Mouse (Mus musculus) right cerebral cortex, postnatal 14 days (tissue): ENCODE data around the gene Txnrd1.

Experiments
- DNase-seq: peaks from one replicate; pipeline ENCODE4 v3.0.0; 2022

Gene Txnrd1

DNA sequence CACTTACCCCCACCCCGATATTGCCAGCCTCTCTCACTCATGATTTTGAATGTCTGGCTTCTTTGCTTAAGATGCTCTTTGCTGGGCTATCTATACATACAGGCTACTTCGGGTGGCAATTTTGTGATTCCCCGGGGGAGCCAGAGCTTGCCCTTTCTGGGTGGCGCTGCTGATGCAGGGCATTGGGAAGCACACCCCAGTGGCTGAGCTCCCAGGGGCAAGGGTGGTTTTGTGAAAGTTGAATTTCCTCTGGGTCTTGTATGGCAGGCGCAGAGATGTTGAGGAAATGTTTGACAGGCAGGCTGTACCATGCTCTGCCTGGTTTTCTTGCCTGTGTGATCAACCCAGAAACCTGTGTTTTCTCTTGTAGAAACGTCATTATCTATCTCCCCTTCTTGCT is 15.1 kb upstream of the Txnrd1 start:
- DNase-seq, result no peak

DNA sequence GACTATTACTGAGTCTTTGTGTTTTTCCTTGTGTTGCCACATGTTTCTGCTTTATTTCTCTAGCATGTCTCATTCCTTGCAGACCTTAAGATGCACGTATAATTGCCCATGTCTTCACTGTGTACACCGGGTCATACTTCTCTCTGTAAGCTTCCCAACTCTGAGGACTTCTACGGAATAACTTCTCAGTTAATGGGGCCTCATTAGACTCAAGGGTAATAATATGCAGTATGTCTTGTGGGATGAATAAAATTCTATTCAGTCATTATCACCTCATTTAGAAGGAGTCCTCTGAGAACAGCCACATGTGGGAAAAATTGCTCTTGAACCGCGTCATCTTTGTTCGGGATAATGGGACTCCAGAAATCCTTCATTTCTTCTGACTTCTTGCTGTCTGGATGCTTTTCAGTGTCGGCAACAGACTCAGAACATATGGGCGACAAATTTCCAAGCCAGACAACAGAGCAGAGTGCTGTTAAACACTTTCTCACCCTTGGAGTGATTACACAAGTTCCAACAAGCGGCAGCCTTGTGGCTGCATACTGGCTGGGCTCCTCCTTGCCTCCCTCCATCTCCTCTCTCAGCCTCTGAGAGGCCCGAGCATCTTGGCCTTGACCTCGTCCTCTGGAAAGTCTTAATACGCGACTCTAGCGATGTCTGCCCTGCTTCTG is 10.5 kb upstream of the Txnrd1 start:
- DNase-seq, result no peak

DNA sequence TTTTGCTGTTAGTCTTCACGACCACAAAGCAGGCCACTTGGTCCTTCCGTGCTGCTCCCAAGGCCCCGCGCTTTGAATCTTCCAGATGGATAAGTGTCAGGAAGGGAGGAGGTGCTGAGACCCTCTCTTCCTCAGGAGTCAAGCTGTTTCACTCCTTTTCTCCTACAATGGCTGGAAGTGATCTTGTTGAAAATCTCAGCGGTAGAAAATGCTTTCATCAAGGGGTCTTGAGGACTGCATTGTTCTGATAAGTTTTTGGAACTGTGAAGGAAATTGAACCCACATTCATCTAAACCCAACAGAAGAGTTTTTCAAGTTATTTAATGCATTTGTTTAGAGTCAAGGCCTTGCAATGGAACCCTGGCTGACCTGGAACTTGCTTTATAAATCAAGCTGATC is 10.0 kb upstream of the Txnrd1 start:
- no peak for DNase-seq

DNA sequence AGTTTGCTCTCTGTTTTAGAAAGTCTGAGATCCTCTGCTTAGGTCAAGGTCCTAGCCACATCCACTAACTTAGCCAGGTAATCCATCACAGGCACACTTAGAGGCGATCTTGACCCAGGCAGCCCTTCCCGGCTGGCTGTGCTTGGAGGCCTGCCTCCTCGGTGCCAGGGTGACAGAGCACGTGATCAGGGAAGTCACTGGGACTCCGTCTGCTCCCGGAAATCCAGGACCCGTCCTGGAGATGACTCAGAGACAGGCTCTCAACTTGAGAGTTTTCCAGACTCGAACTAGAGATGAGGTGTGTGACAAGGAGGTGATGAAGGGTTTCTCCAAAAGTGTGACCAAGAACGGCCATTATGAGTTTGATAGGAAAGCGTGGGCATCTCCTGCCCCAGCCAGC is 9.2 kb upstream of the Txnrd1 start:
- no peak for DNase-seq

DNA sequence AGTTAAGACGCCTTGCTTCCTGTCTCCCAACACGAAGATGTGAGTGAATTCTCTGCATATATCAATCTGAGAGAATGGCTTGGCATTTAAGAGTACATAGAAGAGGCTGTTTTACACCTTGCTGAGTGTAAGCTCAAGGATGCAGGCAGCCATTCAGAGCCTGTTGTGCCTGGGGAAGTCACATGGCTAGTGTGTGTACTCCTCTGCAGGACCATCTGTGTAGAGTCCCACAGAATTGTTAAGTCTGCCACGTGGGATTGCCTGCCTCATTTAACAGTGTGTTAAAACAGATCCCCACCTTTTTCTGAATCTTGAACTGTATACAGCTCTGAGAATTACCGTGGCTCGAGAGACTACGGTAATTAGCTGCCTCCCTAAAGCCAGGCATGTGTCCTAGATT is 7.2 kb upstream of the Txnrd1 start:
- no peak for DNase-seq

DNA sequence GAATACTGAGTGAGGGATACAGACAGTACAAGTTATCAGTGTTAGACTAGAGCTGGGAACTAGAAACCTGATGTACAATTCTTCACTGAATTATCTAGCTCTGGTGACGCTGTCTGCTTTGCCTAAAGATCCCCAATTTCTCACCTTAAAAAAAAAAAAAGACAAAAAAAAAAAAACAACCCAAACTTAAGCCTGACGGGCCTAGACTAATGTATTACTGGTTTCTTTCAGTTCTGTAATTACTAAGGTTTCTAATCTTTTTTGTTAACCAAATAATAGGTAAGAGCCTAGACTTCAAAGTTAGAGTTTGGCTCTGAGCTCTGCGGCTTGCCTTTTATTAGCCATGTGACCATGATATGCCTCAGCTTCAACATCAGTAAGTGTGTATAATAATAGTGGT is 2.1 kb downstream of the Txnrd1 start:
- no peak for DNase-seq

DNA sequence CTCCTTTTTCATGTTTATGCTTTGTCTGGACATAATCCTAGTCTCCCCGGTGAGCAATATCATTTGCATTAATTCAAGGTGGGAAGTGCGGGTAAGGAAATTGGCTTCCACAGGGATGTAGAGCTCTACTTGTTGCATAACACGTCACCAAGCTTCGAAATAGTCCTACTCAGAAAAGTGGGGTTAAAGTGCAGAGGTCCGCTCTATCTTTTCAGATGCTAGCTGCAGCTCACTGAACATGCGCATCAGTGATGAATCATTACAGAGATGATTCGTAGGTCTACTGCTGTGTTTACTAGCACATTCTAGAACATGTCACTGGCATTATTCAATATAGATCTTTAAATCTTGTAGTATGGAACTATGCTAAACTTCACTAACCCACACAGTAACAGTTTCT is 4.6 kb downstream of the Txnrd1 start:
- no peak for DNase-seq

DNA sequence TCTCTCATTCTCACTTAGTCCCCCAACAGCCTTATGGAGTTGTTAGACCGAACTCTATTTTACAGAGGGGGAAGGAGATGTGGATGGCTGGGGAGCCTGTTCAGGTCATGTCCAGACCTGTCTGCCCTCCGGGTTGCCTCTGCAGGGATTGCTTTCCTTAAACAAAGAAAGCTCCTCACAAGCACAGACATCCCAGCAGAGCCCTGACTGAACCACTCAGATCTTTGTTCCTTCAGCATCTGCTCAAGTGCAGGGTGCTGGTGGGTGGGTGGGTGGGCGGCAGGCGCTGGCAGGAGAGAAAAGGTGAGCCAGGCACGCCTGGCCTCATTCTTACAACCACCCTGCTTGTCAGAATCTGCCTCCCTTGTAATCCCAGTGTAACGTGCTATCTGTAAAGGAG is 10.3 kb downstream of the Txnrd1 start:
- no peak for DNase-seq

DNA sequence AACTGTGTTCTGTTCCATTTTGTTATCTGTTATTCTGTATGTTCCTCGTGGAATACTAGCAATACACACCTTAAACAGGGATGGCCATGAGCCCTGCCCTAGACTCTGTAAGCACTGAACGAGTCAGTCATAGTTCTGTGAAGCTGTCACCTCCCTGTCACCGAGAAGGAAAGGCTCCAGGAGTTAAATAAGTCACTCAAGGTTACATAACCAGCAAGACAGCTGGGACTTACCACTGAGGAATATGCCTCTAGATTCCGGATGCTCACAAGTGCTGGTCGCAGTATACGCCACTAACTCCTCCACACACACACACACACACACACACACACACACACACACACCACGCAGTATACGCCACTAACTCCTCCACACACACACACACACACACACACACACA is 11.0 kb downstream of the Txnrd1 start:
- DNase-seq, result no peak

DNA sequence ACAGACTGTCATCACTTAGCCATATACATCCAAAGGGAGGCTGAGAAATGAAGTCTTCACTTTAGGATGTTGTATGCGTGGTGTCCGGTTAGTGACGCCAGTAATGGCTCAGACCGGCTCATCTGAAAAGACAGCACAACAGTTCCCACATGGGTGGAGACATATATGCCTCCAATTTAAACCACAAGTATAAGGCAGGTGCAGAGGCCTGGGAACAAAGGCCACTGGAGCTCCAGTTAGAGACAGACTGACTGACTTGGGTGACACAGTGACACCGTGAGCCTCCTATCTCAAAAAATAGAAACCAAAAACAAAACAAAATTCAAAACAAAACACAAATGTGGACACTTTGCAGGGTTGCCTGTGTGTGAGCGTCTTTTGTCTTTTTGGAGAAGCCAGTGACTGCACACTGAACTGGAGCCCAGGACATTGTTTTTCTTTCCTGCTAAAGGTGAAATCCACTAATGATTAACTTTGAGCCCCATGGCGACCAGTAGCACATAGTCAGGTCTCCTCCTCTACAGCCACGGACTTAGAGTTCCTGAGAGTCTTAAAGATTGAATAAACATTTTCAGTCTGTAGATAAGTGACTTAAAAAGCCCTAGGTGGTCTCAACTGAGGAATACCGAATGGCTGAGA is 14.2 kb downstream of the Txnrd1 start:
- DNase-seq, result no peak

DNA sequence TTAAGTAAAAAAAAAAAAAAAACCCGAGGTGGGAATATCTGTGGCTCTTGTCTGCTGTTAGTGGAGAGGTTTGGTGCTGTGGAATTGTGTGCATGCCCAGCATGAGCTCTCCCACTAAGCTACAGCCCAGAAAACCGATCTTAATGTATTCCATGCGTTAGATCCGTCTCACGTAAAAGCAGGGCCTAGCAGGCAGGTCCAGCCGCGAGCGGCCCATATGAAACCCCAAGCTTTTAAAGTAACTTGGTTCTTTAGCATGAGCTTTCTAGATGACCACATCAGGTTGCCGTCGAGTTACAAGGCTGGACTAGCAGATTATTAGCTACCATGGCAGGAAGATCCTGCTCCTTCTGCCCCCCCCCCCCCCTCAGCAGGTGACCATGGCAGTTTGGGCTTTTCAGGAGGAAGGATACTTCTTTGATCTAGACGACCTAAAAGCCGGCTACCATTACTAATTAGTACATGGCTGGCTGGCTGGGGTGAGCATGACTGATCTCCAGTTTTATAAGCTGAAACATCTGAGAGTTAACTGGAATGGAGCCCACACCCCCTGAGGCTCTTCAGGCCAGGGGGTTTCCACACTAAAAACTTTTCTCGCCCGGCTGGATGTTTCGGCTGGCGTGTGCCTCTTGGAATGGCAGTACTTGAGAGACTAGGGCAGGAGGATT is 16.1 kb downstream of the Txnrd1 start:
- no peak for DNase-seq

DNA sequence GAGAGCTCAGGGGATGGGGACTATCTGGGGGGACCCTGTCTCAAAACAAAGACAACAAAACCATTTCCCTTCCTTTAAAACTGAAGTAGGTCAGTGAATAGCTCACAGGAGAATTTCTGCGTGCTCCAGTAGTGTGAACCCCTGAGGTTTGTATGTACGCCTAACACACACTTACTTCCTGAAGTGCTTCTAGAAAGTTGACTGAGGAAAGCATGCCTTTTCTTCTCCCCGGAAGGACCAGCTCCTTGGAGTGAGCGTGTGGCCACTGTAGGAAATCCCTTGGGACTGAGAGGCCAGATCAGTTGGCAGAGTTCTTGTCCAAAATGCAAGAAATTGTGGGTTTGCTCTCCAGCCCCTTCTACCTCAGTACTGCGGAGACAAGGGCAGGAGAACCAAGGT is 16.6 kb downstream of the Txnrd1 start:
- no peak for DNase-seq

DNA sequence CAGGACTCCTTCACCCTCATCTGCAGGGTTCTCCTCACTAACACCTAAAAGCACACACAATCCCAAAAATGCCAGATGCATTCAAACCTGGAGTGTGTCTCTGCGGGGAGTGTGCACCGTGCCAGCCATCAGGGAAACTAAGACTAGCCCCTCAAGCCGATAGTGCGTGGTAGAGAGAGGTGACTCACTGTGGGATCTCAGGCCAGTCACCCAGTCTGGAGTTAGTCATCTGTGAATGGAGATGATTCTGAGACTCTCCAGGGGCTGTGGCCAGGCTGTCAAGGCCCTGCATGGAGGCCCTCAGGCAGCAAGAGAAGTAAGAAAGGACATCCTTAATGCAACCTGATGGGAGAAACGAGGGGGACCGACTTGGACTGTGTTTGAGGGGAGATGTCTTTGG is 18.0 kb downstream of the Txnrd1 start:
- no peak for DNase-seq

DNA sequence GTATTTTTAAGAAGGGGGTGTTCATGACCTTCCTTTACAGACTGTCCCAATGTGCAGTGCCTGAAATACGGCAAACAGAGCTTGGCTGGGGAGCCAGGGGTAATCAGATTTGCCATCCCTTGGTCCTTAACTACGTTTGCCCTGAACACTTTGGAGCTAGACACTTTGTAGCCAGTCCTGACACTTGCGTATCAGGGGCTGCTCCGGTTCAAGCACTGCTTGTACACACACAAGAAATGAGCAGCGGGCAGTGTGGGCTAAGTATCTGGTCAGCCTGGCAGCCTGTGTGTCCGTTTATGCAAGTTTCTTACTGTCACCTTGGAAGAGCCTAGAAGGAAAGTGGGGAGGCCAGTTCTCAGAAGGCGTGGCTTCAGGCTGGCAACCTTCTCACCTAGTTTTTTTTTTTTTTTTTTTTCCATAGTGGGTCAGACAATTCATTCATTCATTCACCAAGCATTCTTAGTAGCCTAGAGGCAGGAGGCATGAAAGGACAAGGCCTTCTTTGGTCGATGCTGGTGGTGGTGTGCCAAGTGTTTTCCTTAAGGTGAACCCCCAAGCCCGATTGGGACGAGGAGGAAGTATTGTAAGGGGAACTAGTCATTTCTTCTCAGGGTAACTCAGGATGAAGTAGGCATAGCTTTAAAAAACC is 24.4 kb downstream of the Txnrd1 start:
- no peak for DNase-seq

DNA sequence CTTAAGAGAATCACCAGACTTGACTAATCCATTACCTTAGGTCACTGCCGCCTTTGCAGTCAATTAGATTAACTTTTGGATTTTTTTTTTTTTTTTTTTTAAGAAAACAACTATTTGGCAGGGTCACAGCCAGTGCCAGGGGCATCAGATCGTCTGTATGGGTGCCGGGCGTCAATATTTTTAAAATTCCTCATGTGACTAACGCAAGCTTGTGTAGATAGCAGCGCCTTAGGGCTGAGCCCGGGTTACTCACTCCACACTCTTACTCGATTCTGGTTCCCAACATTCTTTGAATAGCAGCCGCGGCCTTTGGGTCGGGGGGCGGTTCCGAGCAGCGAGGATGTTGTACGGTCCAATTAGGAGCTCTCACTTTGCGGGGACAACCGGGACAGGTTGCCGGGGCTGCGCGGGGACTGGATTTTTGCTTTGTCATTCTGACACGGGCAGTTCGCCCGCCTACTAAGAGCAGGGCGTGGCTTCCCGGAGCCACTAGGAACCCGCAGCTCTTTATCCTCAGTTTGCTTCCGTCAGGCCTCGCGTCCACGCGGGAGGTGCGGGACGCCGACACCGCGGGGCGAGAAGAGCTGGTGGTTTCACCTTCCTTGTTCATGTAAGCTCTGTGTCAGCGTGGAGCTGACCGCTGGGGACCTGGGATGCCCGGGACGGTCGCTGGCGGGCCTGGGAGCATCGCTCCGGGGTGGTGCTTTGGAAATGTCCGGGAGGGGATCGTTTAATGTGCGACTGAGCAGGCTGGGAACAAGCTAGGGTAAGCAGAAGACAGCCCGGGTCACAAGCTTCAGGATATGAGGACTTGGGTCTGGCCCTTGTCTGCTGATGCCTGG is 25.2 kb downstream of the Txnrd1 start:
- peak; percentile 83 for DNase-seq

DNA sequence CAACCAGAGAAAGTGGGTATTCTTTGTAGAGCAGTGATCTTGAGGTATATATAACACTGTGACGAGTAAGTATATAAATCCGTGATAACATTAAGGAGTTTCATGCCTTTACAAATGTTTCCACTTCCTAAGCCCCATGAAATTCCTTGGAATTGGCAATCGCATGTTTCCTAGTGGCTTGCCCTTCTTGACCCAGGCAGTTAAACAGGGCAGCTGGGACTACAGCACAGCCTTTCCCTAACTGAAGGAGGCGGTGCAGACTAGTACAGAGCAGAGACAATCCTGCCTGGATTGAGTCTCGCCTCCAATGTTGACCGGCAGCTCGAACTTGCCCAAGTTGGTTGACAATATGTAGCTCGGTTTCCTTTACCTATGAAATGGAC is 25.8 kb downstream of the Txnrd1 start:
- no peak for DNase-seq

DNA sequence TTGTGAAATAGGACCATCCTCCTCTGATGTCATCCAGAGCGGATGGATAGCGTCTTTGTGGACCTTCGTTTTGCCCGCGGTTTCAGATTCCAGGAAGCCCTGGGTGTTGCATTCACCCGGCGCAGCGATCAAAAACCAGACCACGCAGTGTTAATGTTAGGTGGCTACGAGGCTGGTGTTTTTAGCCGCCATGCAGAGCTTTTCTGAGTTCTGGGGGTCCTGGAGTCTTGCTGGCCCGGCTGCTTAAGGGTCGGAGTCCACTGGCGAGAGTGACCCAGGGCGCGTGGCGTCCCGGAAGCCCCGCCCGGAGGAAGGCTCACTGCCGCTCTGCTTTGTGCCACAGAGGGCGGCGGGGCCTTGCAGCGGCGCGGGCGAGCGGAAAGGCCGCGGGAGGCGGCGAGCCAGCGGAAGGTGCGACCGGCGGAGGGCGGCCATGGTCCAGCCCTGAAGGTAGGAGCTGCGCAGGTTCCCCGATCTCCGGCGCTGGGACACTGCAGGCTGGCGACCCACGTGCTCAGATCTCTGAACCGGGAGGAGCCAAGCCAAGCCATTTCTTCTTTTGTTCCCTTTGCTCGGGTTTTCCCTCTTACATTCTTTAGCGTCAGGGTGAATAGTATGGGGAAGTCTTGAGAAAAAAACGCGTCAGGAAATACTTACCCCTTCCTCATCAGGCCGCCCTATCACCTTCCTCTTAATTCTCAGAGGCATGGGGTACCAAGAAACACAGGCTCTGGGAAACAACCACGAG is 26.6 kb downstream of the Txnrd1 start:
- DNase-seq, result peak; percentile 53

DNA sequence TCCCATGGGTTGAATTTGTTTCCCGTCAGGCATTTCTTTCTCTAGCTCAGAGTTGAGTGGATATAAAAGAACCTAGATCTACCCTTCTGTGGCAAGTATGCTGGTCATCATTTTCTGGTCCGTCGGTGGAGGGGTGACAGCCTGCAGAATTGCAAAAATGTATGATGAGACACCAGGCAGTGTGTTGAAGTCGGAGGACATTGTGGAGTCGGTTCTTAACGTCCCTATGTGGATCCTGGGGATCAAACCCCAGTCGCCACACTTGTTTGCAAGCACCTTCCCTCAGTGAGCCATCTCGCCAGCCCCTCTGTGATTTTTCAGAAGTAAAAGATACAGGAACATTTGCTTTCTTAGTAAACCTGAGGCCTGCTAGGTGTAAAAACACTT is 27.2 kb downstream of the Txnrd1 start:
- no peak for DNase-seq

DNA sequence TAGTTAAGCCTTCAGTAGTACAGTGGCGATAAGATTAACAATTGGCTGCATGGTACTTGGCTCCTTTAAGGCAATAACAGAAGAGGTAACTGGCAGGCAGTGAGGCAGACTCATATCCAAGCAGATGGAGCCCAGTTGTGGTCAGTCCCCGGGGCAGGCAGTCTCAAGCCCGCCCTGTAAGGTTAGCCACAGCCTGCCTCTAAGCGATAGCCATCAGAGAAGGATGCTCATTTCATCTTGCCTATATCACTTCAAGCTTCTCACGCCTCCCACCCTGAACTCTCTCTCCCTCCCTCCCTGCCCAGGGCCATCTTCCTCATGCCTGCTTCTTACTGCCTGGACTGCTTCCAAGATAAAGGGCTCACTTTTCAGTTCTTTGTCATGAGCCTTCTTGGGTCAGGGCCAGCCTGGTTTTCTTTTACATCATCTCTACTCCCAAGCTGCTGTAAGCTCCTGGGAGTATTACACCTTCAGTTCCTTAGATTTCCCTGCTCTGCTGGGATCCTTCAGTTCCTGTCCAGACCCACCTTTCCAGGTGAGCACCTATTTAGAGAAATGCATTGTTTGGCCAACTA is 29.4 kb downstream of the Txnrd1 start:
- DNase-seq, result no peak

DNA sequence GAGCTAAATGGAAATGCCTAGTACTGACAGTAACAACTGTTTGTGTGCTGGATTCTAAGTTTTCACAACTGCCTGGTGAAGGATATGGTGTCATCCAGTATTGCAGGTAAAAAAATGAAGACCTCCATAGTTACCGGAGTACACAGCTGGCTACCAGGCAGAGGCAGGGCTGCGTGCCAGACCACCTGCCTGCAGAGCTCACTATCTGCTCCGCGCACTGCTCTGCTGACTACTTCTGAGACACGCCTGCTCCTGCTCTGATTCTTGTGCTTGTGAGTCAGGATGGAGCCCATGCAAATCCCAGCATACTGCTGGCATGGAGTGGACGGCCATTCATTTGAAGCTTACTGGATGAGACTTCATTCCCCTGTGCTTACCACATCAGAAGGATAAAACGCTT is 30.1 kb downstream of the Txnrd1 start:
- DNase-seq, result no peak

DNA sequence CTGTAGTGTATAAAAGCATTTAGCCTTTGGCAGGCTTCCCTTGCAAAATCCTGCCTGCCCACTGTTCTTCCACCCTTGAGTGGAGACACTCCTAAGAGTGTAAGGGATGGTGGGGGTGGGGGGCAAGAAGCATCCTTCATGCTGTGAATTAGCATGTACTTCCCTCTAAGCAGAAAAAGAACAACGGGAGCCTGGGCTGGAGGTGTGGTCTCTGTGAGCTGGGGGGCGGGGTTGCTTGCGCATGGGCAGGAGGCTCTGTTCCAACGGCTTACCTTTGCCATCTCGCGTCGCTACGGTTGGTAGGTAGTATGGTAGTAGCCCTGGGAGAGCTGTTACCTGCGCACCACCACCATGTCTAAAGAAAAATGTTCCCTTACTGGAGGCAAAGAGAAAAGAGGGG is 32.6 kb downstream of the Txnrd1 start, which contains the start of gene Eid3:
TSS of gene Eid3 (plus strand) at position 271 of the 400 bp plus-strand sequence.
- no peak for DNase-seq

DNA sequence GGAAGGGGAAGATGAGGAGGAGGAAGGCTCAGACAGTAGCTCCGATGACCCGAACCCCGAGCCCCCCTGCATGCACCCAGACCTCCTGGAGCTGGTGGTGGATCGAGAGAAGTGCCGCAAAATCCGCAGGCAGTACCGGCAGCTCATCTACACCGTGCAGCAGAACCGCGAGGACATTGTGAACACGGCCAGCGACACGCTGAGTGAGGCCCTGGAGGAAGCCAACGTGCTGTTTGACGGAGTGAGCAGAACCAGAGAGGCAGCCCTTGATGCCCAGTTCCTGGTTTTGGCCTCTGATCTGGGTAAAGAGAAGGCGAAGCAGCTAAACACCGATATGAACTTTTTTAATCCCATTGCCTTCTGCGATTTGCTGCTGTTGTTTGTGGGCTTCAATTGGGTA is 33.1 kb downstream of the Txnrd1 start:
- DNase-seq, result no peak
